Mouse (Mus musculus): ENCODE results near the gene Nup153.

DNA sequence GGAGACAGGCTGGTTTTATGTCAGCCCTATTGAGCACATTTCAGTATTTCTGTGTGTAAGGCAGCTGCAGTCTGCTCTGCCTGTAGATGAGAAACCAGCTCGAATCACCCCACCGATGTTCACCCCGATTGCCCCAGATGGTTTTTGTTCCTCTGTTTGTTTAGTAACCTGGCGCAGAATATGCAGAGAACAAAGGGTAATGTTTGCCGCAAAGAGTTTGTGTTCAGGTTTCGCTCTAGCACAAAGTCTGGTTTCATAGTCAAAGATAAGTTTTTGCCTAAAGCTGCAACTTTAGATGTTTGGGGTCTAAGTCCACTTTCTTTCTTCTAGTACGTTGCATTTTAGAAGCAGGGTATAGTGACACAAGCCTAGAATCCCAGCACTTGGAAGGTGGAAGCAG lies 75.1 kb downstream of the Nup153 start:
- TF ChIP-seq CTCF (IDR thresholded peaks at IDR 0.05; ENCODE audit: insufficient read depth, low read depth, low read length) (no peak), POLR2A (IDR thresholded peaks at IDR 0.05; ENCODE audit: insufficient read depth, low read depth, low read length) (no peak)
